Mouse (Mus musculus): ENCODE data around the gene Birc2. TPM values are rescaled to one million over a fixed set of nuclear protein-coding genes. Genes with fewer than 3 reads are reported as not detected.
A peak's percentile ranks its signal among the peaks of the same experiment; 100 is the strongest.
"Not testable (repeated sequence)": the region's sequence is repeated elsewhere in the genome, so short reads cannot be mapped to it uniquely, and the experiment has no call there.

Gene Birc2
- total and polyA plus RNA-seq, 3 experiments = 29.6 to 33.0 TPM; not detected in 1

DNA sequence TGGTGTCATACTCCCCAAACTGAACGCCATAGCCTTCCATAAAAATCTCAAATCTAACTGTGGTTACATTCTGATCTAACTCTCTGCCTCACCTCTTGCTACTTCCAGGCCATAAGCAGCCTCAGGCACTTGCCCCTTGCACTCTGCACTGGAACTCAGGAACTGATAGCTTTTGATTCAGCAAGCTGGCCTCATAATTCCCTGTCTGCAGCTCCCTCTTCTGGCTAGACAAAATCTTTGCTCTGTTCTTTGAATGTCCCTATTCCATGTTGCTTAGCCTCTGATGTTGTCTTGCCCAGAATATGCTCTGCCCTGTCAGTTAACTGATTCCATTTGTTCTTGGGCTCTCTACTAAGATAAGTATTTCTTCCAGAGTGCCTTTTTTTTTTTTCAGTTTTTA is 18.5 kb upstream of the Birc2 start (continued):
- TF ChIP-seq HCFC1 (IDR thresholded peaks at IDR 0.05; ENCODE audit: low read depth, low read length) (no peak), ZNF384 (IDR thresholded peaks at IDR 0.05; ENCODE audit: low read depth, low read length) (no peak)

DNA sequence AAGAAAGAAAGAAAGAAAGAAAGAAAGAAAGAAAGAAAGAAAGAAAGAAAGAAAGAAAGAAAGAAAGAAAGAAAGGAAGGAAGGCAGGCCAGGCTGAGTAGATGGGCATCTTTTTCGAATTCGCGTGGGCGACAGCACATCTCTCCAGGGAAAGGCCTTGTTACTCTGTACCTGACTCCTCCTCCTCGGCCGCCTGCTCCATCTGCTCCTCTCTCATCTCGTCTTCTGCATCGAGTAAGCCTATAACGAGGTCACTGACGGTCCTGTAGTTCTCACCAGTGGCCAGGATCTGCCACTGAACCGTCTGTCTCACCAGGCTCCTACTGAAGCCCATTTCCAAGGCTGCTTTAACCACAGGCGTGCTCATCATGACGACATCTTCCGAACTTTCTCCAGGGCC is 17.3 kb upstream of the Birc2 start:
- not testable (repeated sequence) for H3K4me3 ChIP-seq (ENCODE audit: control insufficient read depth in 1 of 2, insufficient read depth in 1 of 2, low read depth in 2 of 2, low read length in 2 of 2); H3K27me3 ChIP-seq (ENCODE audit: control insufficient read depth in 1 of 2, insufficient read depth in 2 of 2, low read length in 2 of 2); H3K4me1 ChIP-seq (ENCODE audit: control insufficient read depth in 1 of 2, insufficient read depth in 2 of 2, low read length in 2 of 2); DNase-seq (ENCODE audit: low read depth, low spot score); H3K27ac ChIP-seq (ENCODE audit: control insufficient read depth, low read depth, low read length); H3K9me3 ChIP-seq (replicated peaks; ENCODE audit: insufficient read depth, low read length); H3K36me3 ChIP-seq (ENCODE audit: control insufficient read depth in 1 of 2, insufficient read depth in 2 of 2, low read length in 2 of 2); H3K9ac ChIP-seq (ENCODE audit: control insufficient read depth, low read depth, low read length, poor library complexity, severe bottlenecking); H3K79me2 ChIP-seq (ENCODE audit: control insufficient read depth, insufficient read depth, low read length, poor library complexity)

DNA sequence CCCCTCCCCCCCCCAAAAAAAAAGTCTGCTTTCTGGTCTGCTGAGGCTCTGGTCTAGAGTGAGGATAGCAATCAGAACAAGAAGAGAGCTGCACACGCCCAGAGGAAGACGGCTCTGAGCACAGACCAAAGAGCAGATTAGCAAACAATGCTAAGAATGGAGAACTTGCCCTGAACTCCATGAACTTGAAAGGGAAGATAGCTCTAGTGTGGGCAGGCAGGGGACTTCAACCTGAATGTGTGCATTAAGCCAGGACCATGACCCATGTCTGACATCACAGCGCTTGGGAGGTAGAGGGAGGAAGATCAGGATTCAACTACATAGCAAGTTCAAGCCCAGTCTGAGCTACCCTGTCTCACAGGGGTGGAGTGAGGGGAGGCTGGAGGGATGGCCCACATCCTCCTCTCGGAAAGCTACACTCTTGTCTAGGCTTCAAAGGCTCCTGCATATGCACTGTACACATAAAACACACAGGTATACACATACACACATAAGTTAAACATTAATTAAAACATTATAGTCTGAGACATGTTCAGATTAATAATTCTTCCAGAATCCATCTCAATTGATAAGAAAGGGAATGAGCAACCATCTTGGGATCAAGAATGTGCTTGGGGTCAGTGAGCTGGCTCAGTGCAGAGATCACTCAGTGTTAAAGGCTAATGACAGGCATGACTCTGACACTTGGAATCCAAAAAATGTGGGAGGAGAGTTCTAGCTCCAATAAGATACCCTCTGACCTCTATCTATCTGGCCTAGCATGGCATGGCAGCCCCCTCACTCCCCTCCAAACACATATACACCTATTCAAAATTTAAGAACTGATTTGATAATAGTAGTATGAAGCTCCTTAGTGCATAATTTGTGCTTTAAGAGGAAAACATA is 15.7 kb upstream of the Birc2 start:
- Histone ChIP-seq H3K9me3 (replicated peaks; ENCODE audit: insufficient read depth, low read length) (no peaks in the 10 kb centered on the region), H3K4me3 (ENCODE audit: control insufficient read depth in 1 of 2, insufficient read depth in 1 of 2, low read depth in 2 of 2, low read length in 2 of 2) (no peak overlapping the region), H3K4me1 (ENCODE audit: control insufficient read depth in 1 of 2, insufficient read depth in 2 of 2, low read length in 2 of 2) (peaks cover 0 to 8% of the 10 kb centered on the region in 2 experiments; a peak in 3 of 4 replicates), H3K27ac (ENCODE audit: control insufficient read depth, low read depth, low read length) (no peak overlapping the region), H3K9ac (ENCODE audit: control insufficient read depth, low read depth, low read length, poor library complexity, severe bottlenecking) (no peak overlapping the region), H3K27me3 (ENCODE audit: control insufficient read depth in 1 of 2, insufficient read depth in 2 of 2, low read length in 2 of 2) (no peaks in the 10 kb centered on the region), H3K36me3 (ENCODE audit: control insufficient read depth in 1 of 2, insufficient read depth in 2 of 2, low read length in 2 of 2) (peaks cover 0 to 5% of the 10 kb centered on the region in 2 experiments; a peak in 2 of 4 replicates), H3K79me2 (ENCODE audit: control insufficient read depth, insufficient read depth, low read length, poor library complexity) (no peaks in the 10 kb centered on the region)
- peak; percentile 79 for DNase-seq (ENCODE audit: low read depth, low spot score)
- TF ChIP-seq GABPA (IDR thresholded peaks at IDR 0.05; ENCODE audit: low read depth, low read length) (no peak), ELF1 (IDR thresholded peaks at IDR 0.05; ENCODE audit: low read depth, low read length) (no peak), ZNF384 (IDR thresholded peaks at IDR 0.05; ENCODE audit: low read depth, low read length) (peak; percentile 80), EP300 (IDR thresholded peaks at IDR 0.05; ENCODE audit: low read depth in 1 of 2, low read length in 2 of 2) (peak; percentile 33 to 47; a peak in 1 of 4 replicates), POLR2AphosphoS5 (IDR thresholded peaks at IDR 0.05; ENCODE audit: borderline replicate concordance, low read depth, low read length) (no peak), UBTF (IDR thresholded peaks at IDR 0.05; ENCODE audit: borderline replicate concordance, insufficient read depth, low read depth, low read length) (no peak), ZKSCAN1 (IDR thresholded peaks at IDR 0.05; ENCODE audit: low read depth, low read length) (no peak), MAX (IDR thresholded peaks at IDR 0.05; ENCODE audit: low read length) (no peak), POLR2A (IDR thresholded peaks at IDR 0.05; ENCODE audit: control insufficient read depth in 1 of 2, insufficient read depth in 1 of 2, low read depth in 1 of 2, low read length in 2 of 2, poor library complexity in 1 of 2) (no peak), POLR2AphosphoS2 (IDR thresholded peaks at IDR 0.05; ENCODE audit: low read length) (no peak), MXI1 (IDR thresholded peaks at IDR 0.05; ENCODE audit: low read depth, low read length) (no peak), NELFE (IDR thresholded peaks at IDR 0.05; ENCODE audit: low read depth, low read length) (peak; percentile 16; the same call in 1 of the 2 replicates), USF2 (IDR thresholded peaks at IDR 0.05; ENCODE audit: borderline replicate concordance in 1 of 2, insufficient read depth in 1 of 2, low read depth in 1 of 2, low read length in 2 of 2) (no peak), MYB (IDR thresholded peaks at IDR 0.05; ENCODE audit: low read depth, low read length) (no peak), MYC (IDR thresholded peaks at IDR 0.05; ENCODE audit: low read depth, low read length) (no peak), MEF2A (IDR thresholded peaks at IDR 0.05; ENCODE audit: extremely low read depth, insufficient replicate concordance, low read depth, low read length, poor library complexity, severe bottlenecking) (no peak), ZMIZ1 (IDR thresholded peaks at IDR 0.05; ENCODE audit: low read depth, low read length) (no peak), SIN3A (IDR thresholded peaks at IDR 0.05; ENCODE audit: low read length) (peak; percentile 29; the same call in 1 of the 2 replicates), USF1 (IDR thresholded peaks at IDR 0.05; ENCODE audit: low read depth, low read length) (no peak), JUND (IDR thresholded peaks at IDR 0.05; ENCODE audit: low read depth, low read length) (no peak), GATA1 (IDR thresholded peaks at IDR 0.05; ENCODE audit: low read depth, low read length) (peak; percentile 33; the same call in 1 of the 2 replicates), ETS1 (IDR thresholded peaks at IDR 0.05; ENCODE audit: low read depth, low read length) (0 out of 2 replicates have a peak, but pooled peaks have one; percentile 9), BHLHE40 (IDR thresholded peaks at IDR 0.05; ENCODE audit: borderline replicate concordance, low read depth, low read length) (no peak), KAT2A (conservative IDR thresholded peaks at IDR 0.05; ENCODE audit: low read depth, low read length) (no peak), MAZ (IDR thresholded peaks at IDR 0.05; ENCODE audit: low read depth, low read length) (no peak), TCF12 (IDR thresholded peaks at IDR 0.05; ENCODE audit: low read depth, low read length) (no peak)
